Mouse (Mus musculus) heart, postnatal 0 days (tissue): ENCODE measurements around the gene Atp13a1. TPM values are rescaled to one million over a fixed set of nuclear protein-coding genes. Genes with fewer than 3 reads are reported as not detected.

ENCODE experiments used
- ATAC-seq: fragments of 200-750 bp; cut with Nextera tagmentation; 2 replicates; pipeline ENCODE4 v1.8.0; 2017; ENCODE audit warnings: low read depth, moderate number of reproducible peaks, moderate library complexity; ENCODE audit not compliant: insufficient read depth
- DNase-seq: peaks from one replicate; pipeline ENCODE4 v3.0.0-alpha.2; 2016; ENCODE audit warnings: low spot score
- H3K27ac ChIP-seq: fragments of 300-500 bp; sonication (generic); 2 replicates; pipeline ENCODE4 v1.5.1; 2014; ENCODE audit warnings: low read depth, mild to moderate bottlenecking
- H3K27me3 ChIP-seq: fragments of 300-500 bp; sonication (generic); 2 replicates; pipeline ENCODE4 v1.6.1; 2014; ENCODE audit warnings: low read length, mixed read lengths; ENCODE audit not compliant: control insufficient read depth, insufficient read depth
- H3K36me3 ChIP-seq: fragments of 300-500 bp; sonication (generic); replicated peaks from 2 replicates; pipeline ENCODE4 v1.6.1; 2014; ENCODE audit warnings: low read length, mixed read lengths; ENCODE audit not compliant: control insufficient read depth, insufficient read depth
- H3K4me1 ChIP-seq: fragments of 300-500 bp; sonication (generic); 2 replicates; pipeline ENCODE4 v1.6.1; 2014; ENCODE audit warnings: antibody characterized with exemption; ENCODE audit not compliant: control insufficient read depth, insufficient read depth
- H3K4me2 ChIP-seq: fragments of 300-500 bp; sonication (generic); 2 replicates; pipeline ENCODE4 v1.6.1; 2014; ENCODE audit warnings: low read depth, mild to moderate bottlenecking, low read length, moderate library complexity
- H3K4me3 ChIP-seq: fragments of 300-500 bp; sonication (generic); 2 replicates; pipeline ENCODE4 v1.5.1; 2014; ENCODE audit warnings: low read depth, low read length
- H3K9ac ChIP-seq: fragments of 300-500 bp; sonication (generic); replicated peaks from 2 replicates; pipeline ENCODE4 v1.6.1; 2014; ENCODE audit warnings: low read depth, low read length, mixed read lengths
- H3K9me3 ChIP-seq: fragments of 300-500 bp; sonication (generic); replicated peaks from 2 replicates; pipeline ENCODE4 v1.6.1; 2016; ENCODE audit warnings: low read length; ENCODE audit not compliant: control insufficient read depth
- CTCF ChIP-seq: IDR thresholded peaks from 2 replicates; pipeline ENCODE4 v1.5.1; 2016; ENCODE audit warnings: antibody characterized with exemption, control low read depth, low read depth
- EP300 ChIP-seq: IDR thresholded peaks from 2 replicates; pipeline ENCODE4 v1.6.1; 2016; ENCODE audit warnings: antibody characterized with exemption, low read depth
- WGBS: fragments of 180-500 bp; shearing (Covaris S2); extraction: QIAGEN DNeasy Blood & Tissue Kit; methylation state at CpG from one replicate; pipeline ENCODE4 v1.1.7; 2014; 5-methylcytosine and 5-hydroxymethylcytosine counted together
- polyA plus RNA-seq: library from polyadenylated mRNA; unstranded; fragments of >200 nt; fragmentation: Nextera tagmentation; extraction: Ambion mirVana; gene quantifications from 2 replicates; pipeline ENCODE4 v1.2.1, GENCODE M21; 2015
- total RNA-seq: library from RNA; depleted of rRNA; stranded (reverse); fragments of >200 nt; gene quantifications from 2 replicates; pipeline ENCODE4 v1.2.3, GENCODE M21; 2014; ENCODE audit warnings: low replicate concordance

The Atp13a1 gene
- total and polyA plus RNA-seq, 2 experiments from 2014 or later: 13.5 to 44.0 TPM

DNA sequence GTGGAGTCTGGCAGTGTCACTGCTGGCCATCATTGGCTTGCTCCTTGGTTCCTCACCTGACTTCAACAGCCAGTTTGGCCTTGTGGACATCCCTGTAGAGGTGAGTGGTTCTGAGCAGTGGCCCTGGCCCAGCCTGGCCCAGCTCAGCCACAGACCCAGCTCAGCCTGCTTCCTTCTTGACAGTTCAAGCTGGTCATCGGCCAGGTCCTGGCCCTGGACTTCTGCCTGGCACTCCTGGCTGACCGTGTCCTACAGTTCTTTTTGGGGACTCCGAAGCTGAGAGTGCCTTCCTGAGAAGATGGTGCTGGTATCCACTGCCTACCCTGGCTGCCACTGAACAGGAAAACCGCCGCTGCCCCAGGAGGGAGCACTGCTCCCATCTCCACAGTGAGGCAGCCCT lies 16.3 kb downstream of the Atp13a1 start:
- WGBS: 90% methylated on average over 5 of the region's 5 CpGs
- H3K27ac ChIP-seq: no peak overlapping the region
- H3K9ac ChIP-seq: no peak overlapping the region
- no peaks in the 10 kb centered on the region for H3K9me3 ChIP-seq
- H3K36me3 ChIP-seq: peaks cover 55% of the 10 kb centered on the region
- no peak overlapping the region for H3K4me3 ChIP-seq
- H3K4me2 ChIP-seq: no peak overlapping the region
- 0 out of 2 replicates have a peak, but pooled peaks cover 6% of the 10 kb centered on the region for H3K4me1 ChIP-seq
- no peak for DNase-seq
- ATAC-seq: no peak
- no peaks in the 10 kb centered on the region for H3K27me3 ChIP-seq
- TF ChIP-seq EP300 (no peak), CTCF (no peak)

GRCm38 (mm10) chr8:69808094-69808863 lies 17.3 kb downstream of the Atp13a1 start, which contains the start of gene Gmip:
Gene Gmip (plus strand): TSS chr8:69808679.
- DNase-seq: peak; percentile 52
- no peak for TF ChIP-seq EP300
- TF ChIP-seq CTCF: no peak
- Histone ChIP-seq H3K9me3 (no peaks in the 10 kb centered on the region), H3K27me3 (no peaks in the 10 kb centered on the region), H3K4me2 (peak within 1 kb of the TSS; percentile 92), H3K9ac (peak within 1 kb of the TSS; percentile 64), H3K36me3 (peaks cover 44% of the 10 kb centered on the region), H3K4me1 (0 out of 2 replicates have a peak, but pooled peaks cover 6% of the 10 kb centered on the region), H3K4me3 (peak within 1 kb of the TSS; percentile 67), H3K27ac (no peak within 1 kb of the TSS)
- 6% methylated on average over 28 of the region's 28 CpGs for WGBS
- ATAC-seq: peak; percentile 74; the same call in 1 of the 2 replicates

DNA sequence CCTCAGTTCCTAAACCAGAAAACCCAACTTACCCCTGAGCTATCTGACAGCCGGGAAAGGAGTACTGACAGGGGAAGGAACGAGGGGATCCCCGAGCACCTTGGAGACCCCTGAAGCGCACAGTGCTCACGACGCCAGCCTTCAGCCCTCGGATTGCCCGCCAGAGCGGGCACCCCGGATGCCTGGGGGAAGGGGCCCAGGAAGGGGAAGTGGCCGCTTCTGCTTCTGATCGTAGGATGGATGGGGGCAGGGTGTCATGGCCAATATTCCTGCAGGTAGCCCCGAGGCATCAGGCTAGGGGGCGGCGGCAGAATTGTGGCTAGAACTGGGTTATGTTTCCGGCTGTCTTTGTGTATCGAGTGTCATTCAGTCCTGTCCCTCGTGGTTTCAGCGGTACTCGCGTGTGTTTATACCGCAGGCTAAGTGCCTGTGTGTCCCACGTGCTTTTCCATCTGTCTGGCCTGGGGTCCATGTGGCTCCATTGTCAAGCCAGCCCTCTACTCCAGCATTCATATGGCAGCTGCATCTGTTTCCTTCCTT lies 18.0 kb downstream of the Atp13a1 start:
- no peak for DNase-seq
- peak overlapping the region; percentile 92 for H3K4me2 ChIP-seq
- under 1% methylated on average over 23 of the region's 23 CpGs for WGBS
- H3K9ac ChIP-seq: peak overlapping the region; percentile 64
- H3K9me3 ChIP-seq: no peaks in the 10 kb centered on the region
- no peaks in the 10 kb centered on the region for H3K27me3 ChIP-seq
- peak overlapping the region; percentile 67 for H3K4me3 ChIP-seq
- no peak for TF ChIP-seq CTCF
- no peak for TF ChIP-seq EP300
- peaks cover 44% of the 10 kb centered on the region for H3K36me3 ChIP-seq
- H3K4me1 ChIP-seq: 0 out of 2 replicates have a peak, but pooled peaks cover 6% of the 10 kb centered on the region
- no peak overlapping the region for H3K27ac ChIP-seq
- ATAC-seq: 0 out of 2 replicates have a peak, but pooled peaks have one; percentile 5

GRCm38 (mm10) chr8:69809820-69810219 lies 18.9 kb downstream of the Atp13a1 start:
- H3K4me1 ChIP-seq: 0 out of 2 replicates have a peak, but pooled peaks cover 6% of the 10 kb centered on the region
- ATAC-seq (no peak), DNase-seq (no peak)
- H3K36me3 ChIP-seq: peaks cover 44% of the 10 kb centered on the region
- no peaks in the 10 kb centered on the region for H3K9me3 ChIP-seq
- no peak overlapping the region for H3K4me2 ChIP-seq
- H3K9ac ChIP-seq: no peak overlapping the region
- no peak overlapping the region for H3K4me3 ChIP-seq
- WGBS: 45% methylated on average over 3 of the region's 3 CpGs
- H3K27me3 ChIP-seq: no peaks in the 10 kb centered on the region
- H3K27ac ChIP-seq: no peak overlapping the region
- TF ChIP-seq CTCF (no peak), EP300 (no peak)

GRCm38 (mm10) chr8:69814881-69815280 lies 23.9 kb downstream of the Atp13a1 start:
- TF ChIP-seq CTCF (no peak), EP300 (no peak)
- 85% methylated on average over 2 of the region's 2 CpGs for WGBS
- H3K9ac ChIP-seq: no peak overlapping the region
- no peak overlapping the region for H3K4me2 ChIP-seq
- DNase-seq (no peak), ATAC-seq (no peak)
- H3K4me1 ChIP-seq: no peaks in the 10 kb centered on the region
- H3K27me3 ChIP-seq: no peaks in the 10 kb centered on the region
- H3K36me3 ChIP-seq: peaks cover 31% of the 10 kb centered on the region
- H3K4me3 ChIP-seq: no peak overlapping the region
- H3K27ac ChIP-seq: no peak overlapping the region
- no peaks in the 10 kb centered on the region for H3K9me3 ChIP-seq
